Mouse (Mus musculus) stomach, postnatal 0 days (tissue): ENCODE data around the gene Nmur1.

ENCODE experiments used
- CTCF ChIP-seq: IDR thresholded peaks from 2 replicates; pipeline ENCODE4 v1.5.1; 2016; ENCODE audit warnings: antibody characterized with exemption, low read depth, mild to moderate bottlenecking, moderate library complexity
- EP300 ChIP-seq: optimal IDR thresholded peaks from 2 replicates; pipeline ENCODE3; 2016; ENCODE audit warnings: antibody characterized with exemption

DNA sequence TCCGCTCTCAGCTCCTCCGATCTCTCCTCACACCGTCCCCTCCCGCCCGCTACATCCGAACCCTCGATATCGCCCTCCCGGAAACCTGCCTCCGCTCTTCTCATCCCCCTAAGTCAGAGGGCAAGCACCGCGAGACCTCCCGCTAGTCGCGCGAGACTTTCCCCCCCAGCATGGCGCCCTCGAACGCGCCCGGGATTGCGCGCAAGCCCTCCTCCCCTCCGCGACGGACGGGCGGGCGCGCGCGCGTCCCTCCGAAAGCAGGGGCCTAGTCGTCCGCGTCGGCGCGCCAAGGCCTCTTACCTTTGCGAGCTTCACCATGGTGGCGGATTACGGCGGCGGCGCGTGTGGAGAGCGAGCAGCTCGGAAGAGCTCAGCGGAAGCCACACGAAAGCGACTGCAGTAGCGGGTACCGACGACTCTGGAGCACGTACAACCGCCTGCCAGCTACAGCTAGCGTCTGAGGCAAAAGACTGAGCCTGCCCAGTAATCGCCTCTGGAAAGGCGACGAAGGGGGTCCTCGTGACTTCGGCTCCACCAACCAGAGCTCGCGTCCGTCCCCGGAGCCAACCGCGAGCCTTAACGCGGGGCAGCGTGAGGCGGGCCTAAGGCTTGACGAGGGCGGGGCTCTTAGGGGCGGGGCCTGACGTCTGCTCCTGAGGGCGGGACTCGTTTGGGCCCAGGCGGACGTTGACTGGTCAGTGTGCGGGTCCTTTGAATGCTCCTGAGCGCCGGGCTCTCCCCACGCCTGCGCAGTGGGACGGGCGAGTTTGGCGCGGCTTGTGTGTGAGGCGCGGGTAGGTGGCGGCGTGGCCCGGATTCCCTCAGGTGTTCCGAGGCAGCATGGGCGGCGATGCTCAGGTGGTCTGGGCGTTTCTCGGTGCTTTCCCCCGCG lies 66.9 kb downstream of the Nmur1 start, which contains the start of gene Ncl:
- TF ChIP-seq CTCF: peak; percentile 2; the same call in 1 of the 2 replicates
- TF ChIP-seq EP300: peak; percentile 95
